Mouse (Mus musculus) forebrain, postnatal 0 days (tissue): ENCODE measurements around the gene Angptl6. TPM values are rescaled to one million over a fixed set of nuclear protein-coding genes. Genes with fewer than 3 reads are reported as not detected.
"Not testable (repeated sequence)": the region's sequence is repeated elsewhere in the genome, so short reads cannot be mapped to it uniquely, and the experiment has no call there.

Source experiments
- ATAC-seq: fragments of 200-750 bp; cut with Nextera tagmentation; 2 replicates; pipeline ENCODE4 v1.8.0; 2017; ENCODE audit warnings: mild to moderate bottlenecking, moderate library complexity
- DNase-seq: peaks from one replicate; pipeline ENCODE4 v3.0.0-alpha.2; 2015
- H3K27ac ChIP-seq: fragments of 300-500 bp; sonication (generic); 2 replicates; pipeline ENCODE4 v1.5.1; 2014; ENCODE audit warnings: low read depth, mild to moderate bottlenecking, antibody characterized with exemption, low read length, moderate library complexity, mixed read lengths
- H3K27me3 ChIP-seq: fragments of 300-500 bp; sonication (generic); 2 replicates; pipeline ENCODE4 v1.6.1; 2014; ENCODE audit warnings: mild to moderate bottlenecking, low read length, mixed read lengths; ENCODE audit not compliant: insufficient read depth
- H3K36me3 ChIP-seq: fragments of 300-500 bp; sonication (generic); 2 replicates; pipeline ENCODE4 v1.6.1; 2014; ENCODE audit warnings: mild to moderate bottlenecking, moderate library complexity; ENCODE audit not compliant: insufficient read depth
- H3K4me1 ChIP-seq: fragments of 300-500 bp; sonication (generic); 2 replicates; pipeline ENCODE4 v1.6.1; 2014; ENCODE audit warnings: antibody characterized with exemption; ENCODE audit not compliant: insufficient read depth
- H3K4me2 ChIP-seq: fragments of 300-500 bp; sonication (generic); 2 replicates; pipeline ENCODE4 v1.6.1; 2014; ENCODE audit warnings: low read depth, mild to moderate bottlenecking, moderate library complexity
- H3K4me3 ChIP-seq: fragments of 300-500 bp; sonication (generic); 2 replicates; pipeline ENCODE4 v1.5.1; 2014; ENCODE audit warnings: low read depth, low read length, mixed read lengths
- H3K9ac ChIP-seq: fragments of 300-500 bp; sonication (generic); 2 replicates; pipeline ENCODE4 v1.6.1; 2014; ENCODE audit warnings: mild to moderate bottlenecking
- H3K9me3 ChIP-seq: fragments of 300-500 bp; sonication (generic); 2 replicates; pipeline ENCODE4 v1.6.1; 2016; ENCODE audit warnings: low read length
- CTCF ChIP-seq: sonication (generic); IDR thresholded peaks from 2 replicates; pipeline ENCODE4 v1.5.1; 2016; ENCODE audit warnings: antibody characterized with exemption, control low read depth, low read depth
- WGBS: fragments of 180-500 bp; shearing (Covaris S2); extraction: QIAGEN DNeasy Blood & Tissue Kit; methylation state at CpG from one replicate; pipeline ENCODE4 v1.1.7; 2014; 5-methylcytosine and 5-hydroxymethylcytosine counted together
- microRNA-seq, 2 experiments: library from miRNA; unstranded; fragments of <30 nt; microRNA quantifications; one replicate each; pipeline ENCODE4; 2016
- polyA plus RNA-seq: library from polyadenylated mRNA; unstranded; fragments of >200 nt; fragmentation: Nextera tagmentation; extraction: Ambion mirVana; gene quantifications from 2 replicates; pipeline ENCODE4 v1.2.1, GENCODE M21; 2015
- total RNA-seq: library from RNA; depleted of rRNA; stranded (reverse); fragments of >200 nt; gene quantifications from 2 replicates; pipeline ENCODE4 v1.2.3, GENCODE M21; 2014; rRNA removed

Gene Angptl6
- total and polyA plus RNA-seq, 2 experiments from 2014 or later = 8.6 to 16.4 TPM

DNA sequence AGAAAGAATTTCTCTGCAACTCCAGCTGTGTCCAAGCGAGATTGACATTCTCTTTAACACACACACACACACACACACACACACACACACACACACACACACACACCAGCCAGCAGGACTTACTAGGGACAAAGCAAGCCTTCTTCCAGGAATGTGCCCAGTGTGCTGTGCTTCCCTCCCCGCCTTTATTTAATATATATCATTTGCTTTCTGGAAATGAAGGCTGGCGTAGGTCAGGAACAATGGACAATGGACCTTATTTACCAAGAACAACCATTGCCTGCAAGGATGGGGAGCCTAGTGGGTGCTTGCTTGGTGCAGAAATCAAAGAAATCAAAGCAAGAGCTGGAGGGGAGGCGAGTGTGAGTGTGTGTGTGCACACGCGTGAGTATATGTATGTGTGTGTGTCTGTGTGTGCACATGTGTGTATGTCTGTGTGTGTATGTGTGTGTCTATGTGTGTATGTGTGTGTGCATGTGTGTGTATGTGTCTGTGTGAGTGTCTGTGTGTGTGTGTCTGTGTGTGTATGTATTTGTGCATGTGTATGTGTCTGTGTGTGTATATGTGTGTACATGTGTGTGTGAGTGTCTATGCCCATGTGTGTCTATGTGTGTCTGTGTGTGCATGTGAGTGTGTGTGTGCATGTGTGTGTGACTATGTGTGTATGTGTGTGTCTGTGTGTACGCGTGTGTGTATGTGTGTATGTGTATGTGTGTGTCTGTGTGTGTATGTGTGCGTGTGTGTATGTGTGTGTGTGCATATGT lies 42.2 kb downstream of the Angptl6 start:
- 75% methylated on average over 9 of the region's 9 CpGs for WGBS
- no peak overlapping the region for H3K4me3 ChIP-seq
- DNase-seq (no peak), ATAC-seq (no peak)
- H3K4me2 ChIP-seq = no peak overlapping the region
- no peaks in the 10 kb centered on the region for H3K9me3 ChIP-seq
- H3K36me3 ChIP-seq = no peaks in the 10 kb centered on the region
- H3K27me3 ChIP-seq = no peaks in the 10 kb centered on the region
- TF ChIP-seq CTCF = no peak
- no peak overlapping the region for H3K9ac ChIP-seq
- no peak overlapping the region for H3K27ac ChIP-seq
- no peaks in the 10 kb centered on the region for H3K4me1 ChIP-seq

DNA sequence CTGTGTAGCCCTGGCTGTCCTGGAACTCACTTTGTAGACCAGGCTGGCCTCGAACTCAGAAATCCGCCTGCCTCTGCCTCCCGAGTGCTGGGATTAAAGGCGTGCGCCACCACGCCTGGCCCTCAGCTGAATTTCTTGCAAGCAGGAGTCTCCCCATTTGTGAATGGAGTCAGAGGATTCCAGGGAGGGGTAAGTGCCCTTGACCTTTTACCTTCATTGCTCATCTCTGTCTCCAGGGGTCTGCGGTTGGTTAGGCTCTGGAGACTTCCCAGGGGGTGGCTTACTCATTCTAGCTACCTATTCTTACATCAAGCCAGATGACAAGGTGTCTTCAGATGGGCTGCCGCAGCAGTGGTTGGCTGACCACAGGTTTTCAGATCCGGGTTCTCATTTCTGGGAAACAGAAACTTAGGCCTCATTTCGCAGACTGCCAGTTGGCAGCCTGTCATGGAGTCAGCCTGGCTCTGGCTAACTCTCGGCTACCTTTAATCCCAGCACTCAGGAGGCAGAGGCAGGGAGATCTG lies 44.0 kb downstream of the Angptl6 start:
- DNase-seq, H3K4me2 ChIP-seq, H3K4me3 ChIP-seq, ATAC-seq, H3K4me1 ChIP-seq, H3K27me3 ChIP-seq, H3K27ac ChIP-seq, H3K36me3 ChIP-seq, H3K9me3 ChIP-seq, H3K9ac ChIP-seq: not testable (repeated sequence)
- WGBS = 89% methylated on average over 11 of the region's 11 CpGs

DNA sequence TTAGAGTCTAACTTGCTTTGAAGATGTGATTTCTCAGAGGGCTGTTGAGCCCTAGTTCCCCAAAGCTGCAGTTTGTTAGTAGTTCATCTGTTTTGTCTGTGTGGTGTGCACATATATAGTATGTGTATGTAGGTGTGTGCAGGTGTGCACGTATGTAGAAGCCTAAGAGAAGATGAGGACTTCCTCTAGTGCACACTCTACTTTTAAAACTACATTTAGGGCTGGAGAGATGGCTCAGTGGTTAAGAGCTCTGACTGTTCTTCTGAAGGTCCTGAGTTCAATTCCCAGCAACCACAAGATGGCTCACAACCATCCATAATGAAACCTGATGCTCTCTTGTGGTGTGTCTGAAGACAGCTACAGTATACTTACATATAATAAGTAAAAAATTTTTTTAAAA lies 44.6 kb downstream of the Angptl6 start:
- Histone ChIP-seq H3K9ac (no peak overlapping the region), H3K36me3 (no peaks in the 10 kb centered on the region), H3K9me3 (no peaks in the 10 kb centered on the region), H3K4me2 (no peak overlapping the region), H3K4me3 (no peak overlapping the region), H3K27me3 (no peaks in the 10 kb centered on the region), H3K27ac (no peak overlapping the region), H3K4me1 (no peaks in the 10 kb centered on the region)
- TF ChIP-seq CTCF = no peak
- no peak for DNase-seq
- 76% methylated on average over 1 of the region's 1 CpGs for WGBS
- ATAC-seq = no peak

DNA sequence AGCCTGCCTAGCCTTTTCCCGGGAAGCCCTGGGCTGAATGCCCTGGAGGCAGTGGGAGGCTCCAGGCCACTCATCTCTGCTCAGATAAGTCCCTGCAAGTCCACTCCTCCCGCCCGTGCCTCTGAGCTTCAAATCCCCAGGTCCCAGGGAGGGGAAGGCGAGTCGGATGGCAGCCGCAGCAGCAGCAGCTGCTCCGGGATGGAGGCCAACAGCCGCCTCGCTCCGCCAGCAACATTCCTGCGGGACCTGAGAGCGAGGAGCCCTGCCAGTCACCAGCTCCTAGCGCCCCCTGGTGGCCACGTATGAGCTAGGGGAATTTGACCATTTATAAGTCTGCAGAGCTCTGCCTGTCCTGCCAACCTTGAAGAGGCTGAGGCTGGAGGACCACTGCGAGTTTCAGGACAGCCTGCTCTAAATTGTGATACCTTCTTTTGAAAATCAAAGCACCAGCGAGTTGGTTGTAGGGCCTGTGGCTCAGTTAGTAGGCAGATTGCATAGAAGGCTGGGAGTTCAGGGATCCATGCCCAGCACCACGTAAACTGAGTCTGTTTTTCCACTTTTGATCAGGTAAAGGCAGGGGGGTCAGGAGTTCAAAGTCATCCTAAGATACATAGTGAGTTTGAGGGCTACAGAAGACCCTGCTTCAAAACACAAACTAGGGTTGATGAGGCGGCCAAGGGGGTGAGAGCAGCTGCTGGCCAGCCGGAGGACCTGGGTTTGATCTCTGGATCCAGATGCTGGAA lies 48.5 kb downstream of the Angptl6 start:
- peak; percentile 98 for TF ChIP-seq CTCF
- H3K36me3 ChIP-seq = no peaks in the 10 kb centered on the region
- no peak overlapping the region for H3K4me3 ChIP-seq
- no peak overlapping the region for H3K9ac ChIP-seq
- H3K4me1 ChIP-seq = no peaks in the 10 kb centered on the region
- no peaks in the 10 kb centered on the region for H3K27me3 ChIP-seq
- DNase-seq (peak; percentile 94), ATAC-seq (peak; percentile 95)
- H3K27ac ChIP-seq = no peak overlapping the region
- peak overlapping the region; percentile 32 for H3K4me2 ChIP-seq
- 16% methylated on average over 19 of the region's 19 CpGs for WGBS
- no peaks in the 10 kb centered on the region for H3K9me3 ChIP-seq

DNA sequence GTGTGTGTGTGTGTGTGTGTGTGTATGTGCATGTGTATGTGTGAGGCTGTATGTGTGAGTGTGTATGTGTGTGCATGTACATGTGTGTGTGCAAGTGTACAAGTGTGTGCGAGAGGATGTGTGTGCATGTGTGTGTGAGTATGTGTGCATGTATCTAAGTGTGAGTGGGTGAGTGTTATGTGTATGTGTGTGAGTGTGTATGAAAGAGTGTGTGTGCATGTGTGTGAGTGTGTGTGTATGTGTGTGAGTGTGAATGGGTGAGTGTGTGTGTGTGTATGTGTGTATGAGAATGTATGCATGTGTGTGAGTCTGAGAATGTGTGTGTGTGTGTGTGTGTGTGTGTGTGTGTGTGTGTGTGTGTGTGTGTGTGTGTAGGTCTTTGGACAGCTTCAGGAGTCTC lies 51.4 kb downstream of the Angptl6 start:
- H3K27ac ChIP-seq = no peak overlapping the region
- no peak for ATAC-seq
- DNase-seq = no peak
- no peaks in the 10 kb centered on the region for H3K27me3 ChIP-seq
- no peak overlapping the region for H3K4me2 ChIP-seq
- no peaks in the 10 kb centered on the region for H3K4me1 ChIP-seq
- no peaks in the 10 kb centered on the region for H3K9me3 ChIP-seq
- no peak overlapping the region for H3K4me3 ChIP-seq
- TF ChIP-seq CTCF = no peak
- 97% methylated on average over 1 of the region's 1 CpGs for WGBS
- no peak overlapping the region for H3K9ac ChIP-seq
- no peaks in the 10 kb centered on the region for H3K36me3 ChIP-seq

DNA sequence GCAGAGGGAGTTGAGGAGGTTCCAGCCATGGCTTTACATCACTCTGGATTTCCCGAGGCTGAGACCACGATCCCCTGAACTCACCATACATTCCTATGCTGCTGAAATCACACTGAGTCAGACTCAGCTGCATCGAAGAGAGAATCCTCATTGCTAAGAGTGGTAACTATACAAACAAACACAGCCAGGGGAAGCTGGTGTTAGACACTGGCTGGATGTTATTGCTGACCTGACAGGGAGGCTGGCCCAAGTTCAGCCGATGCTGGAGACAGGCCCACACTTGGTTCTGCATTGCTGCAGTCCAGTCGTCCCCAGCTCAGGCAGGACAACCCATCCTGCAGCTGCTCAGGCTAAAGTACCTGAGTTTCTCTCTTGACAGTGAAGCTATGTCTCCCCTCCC lies 53.7 kb downstream of the Angptl6 start:
- DNase-seq = no peak
- no peak for ATAC-seq

More for the DNA sequence above, 53.7 kb downstream of the Angptl6 start:
- no peak overlapping the region for H3K4me3 ChIP-seq
- no peaks in the 10 kb centered on the region for H3K9me3 ChIP-seq
- H3K27me3 ChIP-seq = no peaks in the 10 kb centered on the region
- no peak overlapping the region for H3K4me2 ChIP-seq
- no peaks in the 10 kb centered on the region for H3K36me3 ChIP-seq
- WGBS = 78% methylated on average over 5 of the region's 5 CpGs
- H3K4me1 ChIP-seq = no peaks in the 10 kb centered on the region
- no peak overlapping the region for H3K27ac ChIP-seq
- no peak for TF ChIP-seq CTCF
- no peak overlapping the region for H3K9ac ChIP-seq

Small RNA genes lying within 50 kb of the gene (microRNA-seq; reads per million reads assigned to microRNA genes)
- 0.39 to 0.85 reads per million in 2 experiments for gene Mir7081

Other genes starting within 250 kb of the Angptl6 start
- gene Ubl5, start 236.8 kb downstream of the Angptl6 start, total RNA-seq = 166 and 215 TPM in 2 replicates
- 533 and 690 TPM in 2 replicates for gene Ubl5, start 236.8 kb downstream of the Angptl6 start, polyA plus RNA-seq
- 15.6 and 18.7 TPM in 2 replicates for gene Fbxl12, start 235.0 kb downstream of the Angptl6 start, total RNA-seq
- 12.5 and 13.4 TPM in 2 replicates for gene Fbxl12, start 235.0 kb downstream of the Angptl6 start, polyA plus RNA-seq
- gene Pin1, start 227.6 kb downstream of the Angptl6 start, total RNA-seq = 38.8 and 46.6 TPM in 2 replicates
- 62.0 and 76.0 TPM in 2 replicates for gene Pin1, start 227.6 kb downstream of the Angptl6 start, polyA plus RNA-seq
- gene Olfm2, start 133.4 kb downstream of the Angptl6 start, total RNA-seq = 251 and 263 TPM in 2 replicates
- 210 and 249 TPM in 2 replicates for gene Olfm2, start 133.4 kb downstream of the Angptl6 start, polyA plus RNA-seq
- gene Col5a3, start 64.7 kb downstream of the Angptl6 start, total RNA-seq = 1.2 and 3.7 TPM in 2 replicates
- 0.40 TPM in 2 replicates for gene Col5a3, start 64.7 kb downstream of the Angptl6 start, polyA plus RNA-seq
- gene Rdh8, start 61.2 kb downstream of the Angptl6 start, total RNA-seq = not detected in 2 replicates
- gene Rdh8, start 61.2 kb downstream of the Angptl6 start, polyA plus RNA-seq = not detected in 2 replicates
- gene A230050P20Rik, start 11.1 kb downstream of the Angptl6 start, total RNA-seq = 18.0 and 22.1 TPM in 2 replicates
- gene A230050P20Rik, start 11.1 kb downstream of the Angptl6 start, polyA plus RNA-seq = 5.0 and 19.6 TPM in 2 replicates
- gene Ppan, start 8.4 kb upstream of the Angptl6 start, total RNA-seq = 55.5 and 72.4 TPM in 2 replicates
- gene Ppan, start 8.4 kb upstream of the Angptl6 start, polyA plus RNA-seq = 40.7 and 43.1 TPM in 2 replicates
- gene Eif3g, start 18.9 kb upstream of the Angptl6 start, total RNA-seq = 129 and 137 TPM in 2 replicates
- 232 and 242 TPM in 2 replicates for gene Eif3g, start 18.9 kb upstream of the Angptl6 start, polyA plus RNA-seq
- gene Dnmt1, start 80.2 kb upstream of the Angptl6 start, total RNA-seq = 83.1 and 101 TPM in 2 replicates
- 36.2 and 39.9 TPM in 2 replicates for gene Dnmt1, start 80.2 kb upstream of the Angptl6 start, polyA plus RNA-seq
- 3.7 and 4.0 TPM in 2 replicates for gene S1pr2, start 97.1 kb upstream of the Angptl6 start, total RNA-seq
- 5.1 and 5.7 TPM in 2 replicates for gene S1pr2, start 97.1 kb upstream of the Angptl6 start, polyA plus RNA-seq
- 59.9 and 77.8 TPM in 2 replicates for gene Mrpl4, start 123.0 kb upstream of the Angptl6 start, total RNA-seq
- gene Mrpl4, start 123.0 kb upstream of the Angptl6 start, polyA plus RNA-seq = 101 and 111 TPM in 2 replicates
- 3.2 and 3.7 TPM in 2 replicates for gene Icam1, start 136.3 kb upstream of the Angptl6 start, total RNA-seq
- gene Icam1, start 136.3 kb upstream of the Angptl6 start, polyA plus RNA-seq = 3.1 and 3.6 TPM in 2 replicates
- gene Icam4, start 149.6 kb upstream of the Angptl6 start, total RNA-seq = not detected in 2 replicates
- not detected in 2 replicates for gene Icam4, start 149.6 kb upstream of the Angptl6 start, polyA plus RNA-seq
- gene Icam5, start 152.3 kb upstream of the Angptl6 start, total RNA-seq = 17.2 and 19.4 TPM in 2 replicates
- 8.2 and 10.3 TPM in 2 replicates for gene Icam5, start 152.3 kb upstream of the Angptl6 start, polyA plus RNA-seq
- not detected in 2 replicates for gene Zglp1, start 187.4 kb upstream of the Angptl6 start, total RNA-seq
- gene Zglp1, start 187.4 kb upstream of the Angptl6 start, polyA plus RNA-seq = 0.56 and 0.84 TPM in 2 replicates
- gene Gm49373, start 193.4 kb upstream of the Angptl6 start, total RNA-seq = 1.5 and 2.6 TPM in 2 replicates
- 0.74 and 0.79 TPM in 2 replicates for gene Gm49373, start 193.4 kb upstream of the Angptl6 start, polyA plus RNA-seq
- gene Fdx1l, start 193.9 kb upstream of the Angptl6 start, total RNA-seq = 63.2 and 69.2 TPM in 2 replicates
- 79.4 and 94.9 TPM in 2 replicates for gene Fdx1l, start 193.9 kb upstream of the Angptl6 start, polyA plus RNA-seq
- gene Gm38431, start 212.3 kb upstream of the Angptl6 start, total RNA-seq = 0.43 and 3.4 TPM in 2 replicates
- 0.34 and 0.44 TPM in 2 replicates for gene Gm38431, start 212.3 kb upstream of the Angptl6 start, polyA plus RNA-seq
- gene Raver1, start 212.3 kb upstream of the Angptl6 start, total RNA-seq = 24.5 and 40.3 TPM in 2 replicates
- gene Raver1, start 212.3 kb upstream of the Angptl6 start, polyA plus RNA-seq = 23.2 and 24.3 TPM in 2 replicates